Mouse (Mus musculus): ENCODE data around the gene Lag3.
"Not testable (repeated sequence)": the region's sequence is repeated elsewhere in the genome, so short reads cannot be mapped to it uniquely, and the experiment has no call there.

Lag3 gene

GRCm38 (mm10) chr6:124900801-124901480, 10.6 kb downstream of the Lag3 start:
- in situ Hi-C loops (cut with MseI, MboI) = no loop called here

- in situ Hi-C loops (cut with MseI, MboI) = no loop called here
These were observed 11.3 kb downstream of the Lag3 start for GRCm38 (mm10) chr6:124900056-124900800.

GRCm38 (mm10) chr6:124898359-124898758, 13.1 kb downstream of the Lag3 start:
- in situ Hi-C loops (cut with MseI, MboI) = no loop called here

DNA sequence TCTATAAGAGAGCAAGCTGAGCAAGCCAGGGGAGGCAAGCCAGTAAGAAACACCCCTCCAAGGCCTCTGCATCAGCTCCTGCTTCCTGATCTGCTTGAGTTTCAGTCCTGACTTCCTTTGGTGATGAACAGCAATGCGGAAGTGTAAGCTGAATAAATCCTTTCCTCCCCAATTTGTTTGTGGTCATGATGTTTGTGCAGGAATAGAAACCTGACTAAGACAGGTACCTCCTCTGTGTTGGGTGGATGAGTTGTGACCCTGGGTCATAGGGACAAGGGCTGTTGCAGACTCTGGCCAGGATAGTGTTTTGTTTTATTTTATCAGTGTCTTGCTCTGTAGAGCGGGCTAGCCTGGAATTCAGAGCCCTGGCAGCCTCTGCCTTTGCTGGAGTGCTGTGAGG, 17.4 kb downstream of the Lag3 start:
- in situ Hi-C loops (cut with MseI, MboI) = not testable (repeated sequence)

DNA sequence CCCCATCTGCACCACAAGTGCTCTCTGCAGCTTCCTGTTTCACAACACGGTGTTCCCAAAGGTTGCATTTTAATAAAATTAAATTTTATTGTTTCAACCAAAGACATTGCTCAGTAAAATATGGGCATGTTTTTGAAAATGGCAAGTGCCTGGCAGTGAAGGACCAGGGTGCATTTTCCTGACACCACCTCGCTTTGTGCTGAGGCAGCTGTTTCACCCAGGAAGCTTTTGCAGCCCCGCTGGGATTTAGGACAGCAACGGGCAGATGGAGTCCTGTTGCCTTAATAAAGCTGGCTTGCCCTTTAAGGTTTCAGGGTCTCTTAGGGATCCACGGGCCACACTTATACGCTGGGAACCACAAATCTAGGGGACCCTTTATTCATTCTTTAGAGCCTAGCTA, 20.5 kb downstream of the Lag3 start:
- in situ Hi-C loops (cut with MseI, MboI) = no loop called here

DNA sequence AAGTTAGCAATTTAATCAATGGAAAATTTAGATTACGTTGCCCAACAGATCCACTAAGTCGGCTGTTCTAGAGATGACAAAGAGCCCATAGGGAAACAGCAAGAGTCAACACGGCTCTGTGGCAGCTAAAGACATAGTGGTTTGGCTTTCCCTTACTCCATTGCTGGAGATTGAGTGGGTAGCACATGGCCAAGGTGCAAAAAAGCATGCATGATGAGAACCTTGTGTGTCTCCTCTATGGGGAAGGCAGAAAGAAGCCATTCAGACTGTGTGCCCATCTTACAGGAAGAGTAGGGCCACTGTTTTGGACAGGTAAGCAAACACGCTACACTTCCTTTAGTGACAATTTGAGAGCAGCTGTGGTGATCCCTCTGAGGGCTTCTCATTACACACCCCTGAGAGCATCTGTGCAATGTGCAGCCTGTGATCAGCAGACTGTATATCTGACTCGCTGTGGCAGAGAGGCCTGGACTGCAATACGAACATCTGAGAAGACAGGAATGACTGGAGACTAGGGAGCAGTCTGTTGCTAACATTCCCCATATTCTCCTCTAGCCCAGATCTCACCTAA, 22.9 kb downstream of the Lag3 start:
- in situ Hi-C loops (cut with MseI, MboI) = no loop called here

- in situ Hi-C loops (cut with MseI, MboI) = no loop called here
These were observed 23.5 kb downstream of the Lag3 start, which contains the start of gene Cd4 for GRCm38 (mm10) chr6:124887986-124888385. TSS of gene Cd4 (minus strand) at chr6:124888221.

GRCm38 (mm10) chr6:124885956-124886381, 25.5 kb downstream of the Lag3 start:
- in situ Hi-C loops (cut with MseI, MboI) = no loop called here

DNA sequence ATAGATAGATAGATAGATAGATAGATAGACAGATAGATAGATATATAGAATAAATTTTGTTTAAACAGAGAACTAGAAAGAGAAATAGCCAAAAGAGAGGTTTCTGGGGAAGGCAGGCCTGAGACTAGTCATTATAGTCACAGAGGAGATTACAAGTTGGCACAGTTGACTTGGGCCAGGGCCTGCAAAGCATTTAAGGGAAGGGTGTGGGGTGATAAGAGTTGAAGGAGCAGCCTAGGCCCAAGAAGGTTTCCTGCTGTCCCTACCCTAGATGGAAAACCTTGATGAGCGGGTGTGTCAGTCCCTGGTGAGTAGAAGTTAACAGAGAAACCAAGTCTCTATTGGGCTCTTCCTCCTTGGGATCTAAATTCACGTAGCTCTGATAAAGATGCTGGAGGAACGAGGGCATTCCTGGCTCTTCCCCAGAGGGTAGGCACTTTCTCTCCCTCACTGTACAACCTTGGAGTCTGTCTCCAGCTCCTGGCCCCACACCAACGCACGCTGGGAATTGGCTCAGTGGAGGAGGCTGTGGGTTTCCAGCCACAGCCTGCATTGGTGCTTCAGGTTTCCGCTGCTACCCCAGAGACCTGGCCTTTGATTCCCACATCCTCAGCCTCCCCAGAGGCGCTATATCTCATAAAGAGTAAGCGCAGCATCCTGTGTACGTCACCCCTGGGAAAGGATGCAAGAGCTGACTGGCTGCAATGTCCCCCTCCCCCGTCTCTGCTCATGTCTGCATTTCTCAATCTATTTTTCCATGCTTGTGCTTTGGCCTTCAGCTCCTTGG, 26.6 kb downstream of the Lag3 start:
- in situ Hi-C loops (cut with MseI, MboI) = no loop called here

GRCm38 (mm10) chr6:124883351-124883750, 28.2 kb downstream of the Lag3 start:
- in situ Hi-C loops (cut with MseI, MboI) = no loop called here

DNA sequence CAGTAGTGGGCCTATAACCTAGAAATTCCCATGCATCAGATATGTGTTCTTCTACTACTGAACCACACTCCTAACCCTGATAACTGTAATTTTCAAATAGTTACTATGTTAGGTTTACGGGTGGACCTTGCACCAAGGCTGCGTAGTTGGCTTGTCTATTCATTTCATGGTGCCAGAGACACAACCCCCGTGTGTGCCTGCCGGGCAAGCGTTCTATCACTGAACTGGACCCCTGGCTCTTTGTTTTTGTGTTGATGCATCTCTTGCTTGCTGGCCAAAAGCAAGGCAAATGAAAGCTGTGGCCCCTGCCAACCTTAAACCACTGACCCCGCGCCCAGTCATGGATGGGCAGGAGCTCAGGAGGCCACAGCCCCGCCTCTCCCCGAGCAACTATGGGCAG, 29.7 kb downstream of the Lag3 start:
- in situ Hi-C loops (cut with MseI, MboI) = no loop called here

DNA sequence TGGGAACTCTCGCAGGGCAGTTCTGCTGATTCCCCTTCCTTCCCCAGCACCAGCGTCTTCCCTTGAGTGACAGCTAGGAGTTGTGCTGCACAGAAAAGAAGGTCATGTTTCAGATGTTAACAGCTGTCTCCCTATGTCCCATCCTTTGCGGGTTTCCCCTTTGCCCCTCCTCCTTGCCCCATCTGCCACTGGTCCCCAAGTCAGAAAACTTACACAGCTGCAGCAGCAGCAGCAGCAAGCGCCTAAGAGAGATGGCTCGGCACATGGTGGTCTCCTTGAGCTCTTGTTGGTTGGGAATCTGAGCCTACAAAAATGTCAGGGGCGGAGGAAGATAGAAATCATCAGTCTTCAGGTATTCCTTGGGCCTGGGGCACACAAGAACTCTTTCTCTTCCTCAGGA, 32.1 kb downstream of the Lag3 start:
- in situ Hi-C loops (cut with MseI, MboI) = no loop called here

GRCm38 (mm10) chr6:124874348-124874747, 37.2 kb downstream of the Lag3 start:
- in situ Hi-C loops (cut with MseI, MboI) = no loop called here

- in situ Hi-C loops (cut with MseI, MboI) = no loop called here
These were observed 44.9 kb downstream of the Lag3 start for GRCm38 (mm10) chr6:124866560-124866959.

- in situ Hi-C loops (cut with MseI, MboI) = no loop called here
These were observed 45.6 kb downstream of the Lag3 start for GRCm38 (mm10) chr6:124865766-124866362.

DNA sequence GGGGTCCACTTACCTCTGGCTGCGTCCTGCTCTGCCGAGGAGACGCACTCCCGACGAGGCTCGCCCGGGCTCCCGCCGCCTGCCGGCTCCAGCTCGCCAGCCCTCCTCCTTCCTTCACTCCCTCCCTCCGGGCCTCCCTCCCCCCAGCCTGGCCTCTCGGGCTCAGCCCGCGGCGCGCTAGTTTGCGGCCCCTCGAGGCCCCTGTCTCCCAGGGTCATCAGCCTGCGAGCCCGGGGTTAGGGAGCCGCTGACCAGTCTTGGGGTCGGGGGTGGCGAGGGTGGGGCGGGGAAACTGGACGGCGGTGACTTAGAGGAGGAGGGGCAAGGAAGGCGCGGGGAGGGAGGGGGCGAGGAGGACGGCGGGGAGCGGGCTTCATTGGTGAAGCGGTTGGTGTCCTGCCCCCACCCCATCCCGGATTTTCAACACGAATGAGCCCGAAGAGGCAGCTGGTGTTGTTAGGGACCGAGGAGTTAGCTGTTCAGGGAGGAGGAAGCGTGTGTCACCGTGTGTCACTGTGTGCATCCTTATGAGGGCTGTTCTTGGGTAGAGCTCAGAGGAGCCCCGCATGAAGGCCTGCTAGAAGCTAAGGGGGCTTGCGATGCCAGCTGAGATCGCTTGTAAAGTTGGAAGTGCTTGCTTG, 47.7 kb downstream of the Lag3 start, which contains the start of gene Gpr162:
Gpr162 (minus strand) TSS at position 326 of the 641 bp plus-strand sequence.
- in situ Hi-C loops (cut with MseI, MboI) = no loop called here

GRCm38 (mm10) chr6:124863125-124863657, 48.3 kb downstream of the Lag3 start:
- in situ Hi-C loops (cut with MseI, MboI) = no loop called here

DNA sequence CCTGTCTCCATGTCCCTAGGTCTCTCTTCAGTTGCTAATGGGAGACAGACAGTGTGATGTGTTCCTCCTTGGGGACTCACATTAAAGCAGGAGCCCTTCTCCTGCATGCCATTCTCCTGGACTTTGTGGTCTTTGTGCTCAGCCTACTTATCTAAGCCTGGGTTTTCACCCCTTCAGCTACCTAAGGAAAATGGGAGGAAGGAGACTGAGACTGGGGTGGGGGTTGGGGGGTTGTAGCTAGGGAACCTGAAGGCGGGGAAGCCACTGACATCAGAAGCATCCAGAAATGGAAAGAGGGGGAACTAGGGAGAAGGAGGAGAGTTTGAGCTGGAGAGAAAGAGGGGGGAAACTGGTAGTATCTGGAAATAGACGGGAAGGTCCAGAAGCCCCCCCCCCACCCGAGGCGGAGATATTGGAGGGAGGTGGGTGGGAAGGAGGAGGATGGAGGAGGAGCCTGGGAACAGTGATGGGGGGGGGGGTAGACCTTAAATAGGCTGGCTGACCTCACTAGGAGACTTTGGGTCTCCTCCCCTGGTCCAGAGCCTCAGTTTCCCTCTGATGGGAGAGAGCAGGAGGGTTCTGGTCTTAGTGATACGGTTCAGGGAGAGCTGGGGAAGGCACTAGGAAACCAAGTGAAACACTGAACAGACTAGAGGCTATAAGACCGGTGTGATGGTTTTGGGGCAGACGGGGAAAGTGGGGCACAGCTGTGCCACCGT, 48.9 kb downstream of the Lag3 start:
- in situ Hi-C loops (cut with MseI, MboI) = no loop called here

DNA sequence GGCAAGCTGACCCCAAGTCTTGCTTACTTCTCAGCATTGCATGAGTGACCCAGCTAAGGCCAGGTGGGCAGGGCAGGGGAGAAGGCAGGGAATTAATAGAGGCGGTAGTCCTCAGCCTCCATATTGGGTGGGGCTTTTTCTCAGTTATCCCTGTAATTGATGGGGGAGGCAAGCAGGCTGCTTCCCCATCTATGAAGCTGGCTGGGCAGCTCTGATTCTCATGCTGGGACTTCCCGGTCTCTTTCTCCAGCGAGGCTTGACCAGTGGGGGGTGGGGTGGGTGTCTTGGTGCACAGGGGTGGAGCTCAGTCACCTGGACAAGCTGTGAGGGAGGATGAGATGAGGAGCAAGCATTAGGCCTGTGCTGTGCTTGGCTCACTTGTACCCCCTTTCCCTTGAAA, 49.7 kb downstream of the Lag3 start:
- in situ Hi-C loops (cut with MseI, MboI) = no loop called here

DNA sequence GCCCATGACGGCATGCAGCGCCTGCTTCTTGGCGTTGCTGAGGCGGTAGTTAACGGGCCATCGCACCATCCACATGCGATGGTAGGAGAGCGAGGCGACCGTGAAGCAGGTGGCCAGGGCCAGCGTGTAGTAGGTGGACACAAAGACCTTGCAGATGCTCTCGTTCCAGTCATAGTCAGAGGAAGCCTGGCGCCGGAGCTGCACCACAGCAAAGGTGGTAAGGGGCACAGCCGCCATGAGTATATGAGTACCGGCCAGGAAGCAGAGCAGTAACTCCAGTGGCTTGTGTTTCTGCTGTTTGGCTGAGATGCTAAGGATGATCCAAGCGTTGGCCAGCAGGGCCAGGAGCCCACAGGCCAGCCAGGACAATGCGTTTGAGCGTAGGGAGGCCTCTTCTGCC, 50.2 kb downstream of the Lag3 start:
- in situ Hi-C loops (cut with MseI, MboI) = no loop called here

Data from mouse trophoblast stem cell (cell line).